Mouse (Mus musculus): ENCODE data around the gene Cep126. TPM values are rescaled to one million over a fixed set of nuclear protein-coding genes. Genes with fewer than 3 reads are reported as not detected.

Gene Cep126
- 5.6 and 7.6 TPM in 2 replicates for polyA plus RNA-seq (2014; fragmentation: Nextera tagmentation; extraction: Ambion mirVana)

GRCm38 (mm10) chr9:8134117-8134574, at the start of gene Cep126:
TSS of gene Cep126 (minus strand) at chr9:8134294.
- H3K4me3 ChIP-seq (ENCODE audit: low read depth, low read length) = peak within 1 kb of the TSS; percentile 81
- under 1% methylated on average over 71 of the region's 72 CpGs for WGBS
- H3K27me3 ChIP-seq (ENCODE audit: control insufficient read depth, insufficient read depth, low read length) = no peaks in the 10 kb centered on the region
- no peaks in the 10 kb centered on the region for H3K36me3 ChIP-seq (ENCODE audit: control insufficient read depth, insufficient read depth, low read length)
- H3K4me2 ChIP-seq (ENCODE audit: low read depth, low read length) = peak within 1 kb of the TSS; percentile 46
- no peaks in the 10 kb centered on the region for H3K9me3 ChIP-seq (ENCODE audit: control insufficient read depth, low read length)
- no peak within 1 kb of the TSS for H3K27ac ChIP-seq (ENCODE audit: low read depth, low read length)
- ATAC-seq (ENCODE audit: low read depth) = peak; percentile 99
- no peaks in the 10 kb centered on the region for H3K4me1 ChIP-seq (ENCODE audit: control insufficient read depth, insufficient read depth, low read length)
- H3K9ac ChIP-seq (replicated peaks; ENCODE audit: low read depth, low read length) = peak within 1 kb of the TSS; percentile 65

- Histone ChIP-seq H3K4me2 (ENCODE audit: low read depth, low read length) (no peak overlapping the region), H3K9me3 (ENCODE audit: control insufficient read depth, low read length) (no peaks in the 10 kb centered on the region), H3K9ac (replicated peaks; ENCODE audit: low read depth, low read length) (no peak overlapping the region), H3K27ac (ENCODE audit: low read depth, low read length) (no peak overlapping the region), H3K36me3 (ENCODE audit: control insufficient read depth, insufficient read depth, low read length) (no peaks in the 10 kb centered on the region), H3K4me1 (ENCODE audit: control insufficient read depth, insufficient read depth, low read length) (no peaks in the 10 kb centered on the region), H3K27me3 (ENCODE audit: control insufficient read depth, insufficient read depth, low read length) (no peaks in the 10 kb centered on the region), H3K4me3 (ENCODE audit: low read depth, low read length) (no peak overlapping the region)
- ATAC-seq (ENCODE audit: low read depth) = no peak
- WGBS = 91% methylated on average over 3 of the region's 3 CpGs
Observed at GRCm38 (mm10) chr9:8179554-8179953, 45.5 kb upstream of the Cep126 start.

GRCm38 (mm10) chr9:8177099-8177498, 43.0 kb upstream of the Cep126 start:
- no peak for ATAC-seq (ENCODE audit: low read depth)
- no peaks in the 10 kb centered on the region for H3K27me3 ChIP-seq (ENCODE audit: control insufficient read depth, insufficient read depth, low read length)
- no peaks in the 10 kb centered on the region for H3K36me3 ChIP-seq (ENCODE audit: control insufficient read depth, insufficient read depth, low read length)
- H3K4me3 ChIP-seq (ENCODE audit: low read depth, low read length) = no peak overlapping the region
- no peak overlapping the region for H3K27ac ChIP-seq (ENCODE audit: low read depth, low read length)
- H3K9ac ChIP-seq (replicated peaks; ENCODE audit: low read depth, low read length) = no peak overlapping the region
- H3K4me1 ChIP-seq (ENCODE audit: control insufficient read depth, insufficient read depth, low read length) = no peaks in the 10 kb centered on the region
- H3K9me3 ChIP-seq (ENCODE audit: control insufficient read depth, low read length) = no peaks in the 10 kb centered on the region
- no peak overlapping the region for H3K4me2 ChIP-seq (ENCODE audit: low read depth, low read length)
- WGBS = 75% methylated on average over 3 of the region's 3 CpGs

- no peak overlapping the region for H3K9ac ChIP-seq (replicated peaks; ENCODE audit: low read depth, low read length)
- no peaks in the 10 kb centered on the region for H3K4me1 ChIP-seq (ENCODE audit: control insufficient read depth, insufficient read depth, low read length)
- 83% methylated on average over 2 of the region's 2 CpGs for WGBS
- H3K4me3 ChIP-seq (ENCODE audit: low read depth, low read length) = no peak overlapping the region
- no peaks in the 10 kb centered on the region for H3K27me3 ChIP-seq (ENCODE audit: control insufficient read depth, insufficient read depth, low read length)
- no peak for ATAC-seq (ENCODE audit: low read depth)
- no peaks in the 10 kb centered on the region for H3K9me3 ChIP-seq (ENCODE audit: control insufficient read depth, low read length)
- no peaks in the 10 kb centered on the region for H3K36me3 ChIP-seq (ENCODE audit: control insufficient read depth, insufficient read depth, low read length)
- no peak overlapping the region for H3K4me2 ChIP-seq (ENCODE audit: low read depth, low read length)
- H3K27ac ChIP-seq (ENCODE audit: low read depth, low read length) = no peak overlapping the region
Observed at GRCm38 (mm10) chr9:8157011-8157410, 22.9 kb upstream of the Cep126 start.

- Histone ChIP-seq H3K27ac (ENCODE audit: low read depth, low read length) (no peak overlapping the region), H3K36me3 (ENCODE audit: control insufficient read depth, insufficient read depth, low read length) (no peaks in the 10 kb centered on the region), H3K4me3 (ENCODE audit: low read depth, low read length) (no peak overlapping the region), H3K4me2 (ENCODE audit: low read depth, low read length) (no peak overlapping the region), H3K9ac (replicated peaks; ENCODE audit: low read depth, low read length) (no peak overlapping the region), H3K4me1 (ENCODE audit: control insufficient read depth, insufficient read depth, low read length) (no peaks in the 10 kb centered on the region), H3K27me3 (ENCODE audit: control insufficient read depth, insufficient read depth, low read length) (no peaks in the 10 kb centered on the region), H3K9me3 (ENCODE audit: control insufficient read depth, low read length) (no peaks in the 10 kb centered on the region)
- ATAC-seq (ENCODE audit: low read depth) = no peak
- WGBS = 84% methylated on average over 1 of the region's 1 CpGs
Observed at GRCm38 (mm10) chr9:8139501-8139900, 5.4 kb upstream of the Cep126 start.

- peak overlapping the region; percentile 46 for H3K4me2 ChIP-seq (ENCODE audit: low read depth, low read length)
- H3K9me3 ChIP-seq (ENCODE audit: control insufficient read depth, low read length) = no peaks in the 10 kb centered on the region
- no peak overlapping the region for H3K27ac ChIP-seq (ENCODE audit: low read depth, low read length)
- WGBS = 4% methylated on average over 22 of the region's 22 CpGs
- H3K36me3 ChIP-seq (ENCODE audit: control insufficient read depth, insufficient read depth, low read length) = no peaks in the 10 kb centered on the region
- no peaks in the 10 kb centered on the region for H3K27me3 ChIP-seq (ENCODE audit: control insufficient read depth, insufficient read depth, low read length)
- H3K9ac ChIP-seq (replicated peaks; ENCODE audit: low read depth, low read length) = peak overlapping the region; percentile 65
- peak overlapping the region; percentile 81 for H3K4me3 ChIP-seq (ENCODE audit: low read depth, low read length)
- H3K4me1 ChIP-seq (ENCODE audit: control insufficient read depth, insufficient read depth, low read length) = no peaks in the 10 kb centered on the region
- ATAC-seq (ENCODE audit: low read depth) = peak; percentile 36
Observed at GRCm38 (mm10) chr9:8133586-8134115, 443 bp downstream of the Cep126 start.

GRCm38 (mm10) chr9:8123495-8123894, 10.6 kb downstream of the Cep126 start:
- Histone ChIP-seq H3K36me3 (ENCODE audit: control insufficient read depth, insufficient read depth, low read length) (no peaks in the 10 kb centered on the region), H3K4me1 (ENCODE audit: control insufficient read depth, insufficient read depth, low read length) (no peaks in the 10 kb centered on the region), H3K4me2 (ENCODE audit: low read depth, low read length) (no peak overlapping the region), H3K9ac (replicated peaks; ENCODE audit: low read depth, low read length) (no peak overlapping the region), H3K27me3 (ENCODE audit: control insufficient read depth, insufficient read depth, low read length) (no peaks in the 10 kb centered on the region), H3K4me3 (ENCODE audit: low read depth, low read length) (no peak overlapping the region), H3K27ac (ENCODE audit: low read depth, low read length) (no peak overlapping the region), H3K9me3 (ENCODE audit: control insufficient read depth, low read length) (no peaks in the 10 kb centered on the region)
- WGBS = 81% methylated on average over 8 of the region's 8 CpGs
- ATAC-seq (ENCODE audit: low read depth) = no peak

- peaks cover 9% of the 10 kb centered on the region for H3K36me3 ChIP-seq (ENCODE audit: control insufficient read depth, insufficient read depth, low read length)
- no peak overlapping the region for H3K4me3 ChIP-seq (ENCODE audit: low read depth, low read length)
- no peak for ATAC-seq (ENCODE audit: low read depth)
- no peaks in the 10 kb centered on the region for H3K4me1 ChIP-seq (ENCODE audit: control insufficient read depth, insufficient read depth, low read length)
- H3K27ac ChIP-seq (ENCODE audit: low read depth, low read length) = no peak overlapping the region
- no peaks in the 10 kb centered on the region for H3K9me3 ChIP-seq (ENCODE audit: control insufficient read depth, low read length)
- H3K9ac ChIP-seq (replicated peaks; ENCODE audit: low read depth, low read length) = no peak overlapping the region
- WGBS = 94% methylated on average over 5 of the region's 5 CpGs
- no peaks in the 10 kb centered on the region for H3K27me3 ChIP-seq (ENCODE audit: control insufficient read depth, insufficient read depth, low read length)
- H3K4me2 ChIP-seq (ENCODE audit: low read depth, low read length) = no peak overlapping the region
Observed at GRCm38 (mm10) chr9:8114516-8114915, 19.6 kb downstream of the Cep126 start.

- WGBS = 92% methylated on average over 4 of the region's 4 CpGs
Observed at GRCm38 (mm10) chr9:8103050-8103449, 31.0 kb downstream of the Cep126 start.

More at GRCm38 (mm10) chr9:8103050-8103449, 31.0 kb downstream of the Cep126 start:
- no peak overlapping the region for H3K9ac ChIP-seq (replicated peaks; ENCODE audit: low read depth, low read length)
- ATAC-seq (ENCODE audit: low read depth) = no peak
- no peak overlapping the region for H3K4me3 ChIP-seq (ENCODE audit: low read depth, low read length)
- no peaks in the 10 kb centered on the region for H3K36me3 ChIP-seq (ENCODE audit: control insufficient read depth, insufficient read depth, low read length)
- H3K4me1 ChIP-seq (ENCODE audit: control insufficient read depth, insufficient read depth, low read length) = no peaks in the 10 kb centered on the region
- no peaks in the 10 kb centered on the region for H3K27me3 ChIP-seq (ENCODE audit: control insufficient read depth, insufficient read depth, low read length)
- no peaks in the 10 kb centered on the region for H3K9me3 ChIP-seq (ENCODE audit: control insufficient read depth, low read length)
- no peak overlapping the region for H3K4me2 ChIP-seq (ENCODE audit: low read depth, low read length)
- no peak overlapping the region for H3K27ac ChIP-seq (ENCODE audit: low read depth, low read length)
